1 mouse cellular context compared by ENCODE assay signal in the genomic region with DNA sequence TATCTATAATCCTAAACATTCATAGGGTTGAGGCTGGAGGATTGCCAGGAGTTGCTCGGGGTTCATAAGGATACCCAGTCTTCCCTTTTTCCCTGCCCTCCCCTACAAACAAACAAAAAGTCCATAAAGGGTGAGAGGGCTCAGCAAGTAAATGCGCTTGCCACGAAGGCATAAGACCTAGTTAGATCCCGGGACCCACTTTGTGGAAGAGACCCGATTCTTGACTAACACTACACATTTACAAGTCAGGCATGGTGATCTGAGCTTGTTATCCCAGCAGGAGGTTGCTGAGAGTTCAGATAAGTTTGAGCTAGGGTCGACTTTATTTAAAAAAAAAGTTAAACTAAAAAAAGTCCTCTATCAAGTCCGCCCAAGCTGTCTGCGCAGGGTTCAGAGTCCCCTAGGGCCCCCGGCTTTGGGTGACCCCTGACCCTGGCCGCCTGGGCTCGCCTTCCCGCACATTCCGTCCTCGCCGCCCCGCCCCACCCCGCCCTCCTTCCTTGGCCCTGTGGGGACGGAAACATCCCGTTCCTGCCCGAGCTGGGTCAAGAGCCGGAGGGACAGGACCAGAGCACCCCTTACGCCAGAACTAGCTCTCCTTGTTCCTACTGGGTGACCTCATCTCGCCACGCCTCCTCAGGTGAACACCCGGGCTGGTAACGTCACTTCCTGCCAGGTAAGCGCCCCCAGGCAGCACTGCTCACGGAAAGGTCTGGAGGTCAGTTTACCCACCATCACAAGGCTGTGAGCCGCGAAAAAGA.
TF ChIP-seq lines count a peak whose summit lies in the region.

No protein-coding gene starts in this region.

TF ChIP-seq in CH12.LX, 34 proteins besides CTCF, POLR2A, EP300 and RAD21:
- TF ChIP-seq JUND (conservative IDR thresholded peaks at IDR 0.05; ENCODE audit: low read depth, low read length), result no peak
- TF ChIP-seq PAX5 (IDR thresholded peaks at IDR 0.05; ENCODE audit: low read length), result no peak
- no peak for TF ChIP-seq E2F4 (IDR thresholded peaks at IDR 0.05; ENCODE audit: insufficient replicate concordance, low read depth, low read length)
- TF ChIP-seq ELF1 (IDR thresholded peaks at IDR 0.05; ENCODE audit: low read depth, low read length), result no peak
- TF ChIP-seq MAZ (IDR thresholded peaks at IDR 0.05; ENCODE audit: low read depth, low read length), result no peak
- no peak for TF ChIP-seq GABPA (IDR thresholded peaks at IDR 0.05; ENCODE audit: insufficient replicate concordance, low read depth, low read length)
- no peak for TF ChIP-seq USF1 (IDR thresholded peaks at IDR 0.05; ENCODE audit: low read depth, low read length)
- no peak for TF ChIP-seq MYC (IDR thresholded peaks at IDR 0.05; ENCODE audit: low read depth, low read length)
- TF ChIP-seq MEF2A (IDR thresholded peaks at IDR 0.05; ENCODE audit: borderline replicate concordance, low read depth, low read length), result no peak
- no peak for TF ChIP-seq ZKSCAN1 (IDR thresholded peaks at IDR 0.05; ENCODE audit: borderline replicate concordance, low read depth, low read length)
- TF ChIP-seq CHD2 (IDR thresholded peaks at IDR 0.05; ENCODE audit: low read length), result no peak; the same call in 1 of the 2 replicates
- no peak for TF ChIP-seq SMC3 (IDR thresholded peaks at IDR 0.05; ENCODE audit: low read depth, low read length)
- no peak for TF ChIP-seq MAX (IDR thresholded peaks at IDR 0.05; ENCODE audit: low read length)
- TF ChIP-seq NELFE (IDR thresholded peaks at IDR 0.05; ENCODE audit: low read depth, low read length), result no peak
- no peak for TF ChIP-seq MXI1 (IDR thresholded peaks at IDR 0.05; ENCODE audit: low read depth, low read length)
- no peak for TF ChIP-seq ZNF384 (IDR thresholded peaks at IDR 0.05; ENCODE audit: low read depth, low read length)
- TF ChIP-seq HCFC1 (IDR thresholded peaks at IDR 0.05; ENCODE audit: low read depth, low read length), result no peak
